Mouse (Mus musculus) kidney, adult 2 months (tissue): ENCODE measurements around the gene Txnrd3.

Source experiments
- CTCF ChIP-seq: fragments of 200-500 bp; conservative IDR thresholded peaks from 2 replicates; pipeline ENCODE4 v1.5.1; 2011; ENCODE audit warnings: low read depth, mild to moderate bottlenecking, control low read depth, low read length, moderate library complexity, mixed read lengths; ENCODE audit not compliant: insufficient read depth, insufficient read length
- POLR2A ChIP-seq: fragments of 200-500 bp; IDR thresholded peaks from one replicate; pipeline ENCODE4 v1.6.1; 2011; ENCODE audit warnings: low read depth, low read length, control low read depth

DNA sequence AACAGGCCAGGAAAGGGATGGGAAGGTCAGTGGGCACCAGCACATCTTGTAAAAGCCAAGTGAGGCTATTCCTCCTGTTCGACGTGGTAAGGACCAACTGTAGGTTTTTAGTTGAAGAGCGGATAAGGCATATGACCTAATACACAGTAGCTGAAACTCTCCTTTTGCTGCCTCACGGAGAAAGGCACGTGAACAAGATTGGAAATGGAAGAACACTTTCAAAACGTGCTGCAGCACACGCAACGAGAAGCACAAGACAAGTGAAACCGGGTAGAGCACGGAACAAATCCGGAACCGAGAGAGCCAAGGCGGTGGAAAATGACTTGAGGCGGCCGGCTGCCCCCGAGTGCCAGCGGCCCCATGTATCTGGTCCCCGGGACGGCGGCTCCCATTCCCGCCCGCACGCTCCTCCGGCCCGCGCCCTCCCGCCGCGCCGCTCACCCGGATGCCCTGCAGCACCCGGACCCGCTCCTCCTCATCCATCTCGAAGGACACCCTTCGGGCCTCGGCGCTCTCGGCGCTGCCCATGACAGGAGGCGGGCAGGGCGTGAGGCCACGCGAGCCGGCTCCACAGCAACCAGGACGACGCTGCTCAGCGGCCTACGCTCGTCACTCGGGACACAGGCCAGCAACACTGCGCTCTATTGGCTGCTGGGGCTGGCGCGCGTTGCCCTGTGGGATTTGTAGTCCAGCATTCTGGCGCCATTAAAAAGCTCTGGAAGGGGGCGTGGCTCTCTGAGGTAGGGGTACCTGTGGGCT is 48.6 kb upstream of the Txnrd3 start, which contains the start of gene Chchd6:
- TF ChIP-seq POLR2A (no peak), CTCF (no peak)
